Mouse (Mus musculus): ENCODE results near the gene Zfp950.
"Not testable (repeated sequence)": the region's sequence is repeated elsewhere in the genome, so short reads cannot be mapped to it uniquely, and the experiment has no call there.

The Zfp950 gene

DNA sequence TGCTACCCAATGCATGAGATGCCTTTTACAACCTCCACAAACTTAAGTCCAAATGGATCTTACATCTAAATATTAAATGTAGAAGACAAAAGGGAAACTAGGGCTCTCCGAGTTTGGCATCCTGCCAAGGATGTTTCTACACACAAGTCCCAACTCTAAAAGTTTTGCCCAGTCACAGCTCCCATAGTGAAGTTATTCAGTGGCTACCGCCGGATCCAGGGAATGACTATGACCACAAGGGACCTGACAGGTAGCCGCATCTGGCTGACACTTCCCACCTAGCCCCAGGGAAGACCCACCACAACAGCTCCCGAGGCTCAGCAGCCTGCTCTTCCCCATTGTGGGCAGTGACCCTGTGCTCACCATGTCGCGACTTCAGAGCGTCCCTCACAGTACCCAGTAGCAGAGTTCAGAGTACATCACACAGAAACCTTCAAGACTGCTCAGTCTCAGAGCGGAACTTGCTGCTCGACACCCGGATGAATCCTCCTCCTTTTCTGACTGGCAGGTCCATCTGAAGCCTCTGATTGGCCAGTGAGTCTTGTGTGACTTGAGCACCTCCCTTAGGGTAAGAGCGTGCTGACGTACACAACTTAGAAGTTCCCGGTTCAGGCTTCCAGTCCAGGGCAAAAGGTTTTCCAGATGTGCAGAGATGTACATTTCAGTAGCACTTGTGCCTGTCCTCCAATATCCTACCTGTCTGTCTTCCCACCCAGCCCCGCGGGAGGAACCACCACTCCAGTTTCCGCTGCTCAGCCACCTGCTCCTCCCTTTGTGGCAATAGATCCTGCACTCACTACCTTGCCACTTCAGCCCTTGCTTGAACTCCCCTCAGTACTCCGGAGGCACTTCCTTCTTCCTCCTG, at the start of gene Zfp950:
Gene Zfp950 (minus strand): TSS at position 499 of the 865 bp plus-strand sequence.
- peak; percentile 99 for DNase-seq (ENCODE audit: extremely low read depth, low read depth)

DNA sequence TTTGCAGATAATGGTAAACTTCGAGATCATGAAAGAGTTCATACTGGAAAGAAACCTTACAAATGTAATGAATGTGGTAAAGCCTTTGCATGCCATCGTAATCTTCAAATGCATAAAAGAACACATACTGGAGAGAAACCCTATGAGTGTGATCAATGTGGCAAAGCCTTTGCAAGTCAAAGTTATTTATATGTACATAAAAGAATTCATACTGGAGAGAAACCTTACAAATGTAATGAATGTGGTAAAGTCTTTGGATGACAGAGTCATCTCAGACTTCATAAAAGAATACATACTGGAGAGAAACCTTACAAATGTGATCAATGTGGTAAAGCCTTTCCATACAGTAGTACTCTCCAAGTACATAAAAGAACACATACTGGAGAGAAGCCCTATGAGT, 43.0 kb upstream of the Zfp950 start, which contains the start of gene Gm6020:
Gene Gm6020 (plus strand): TSS at position 301 of the 400 bp plus-strand sequence.
- not testable (repeated sequence) for DNase-seq (ENCODE audit: extremely low read depth, low read depth)

DNA sequence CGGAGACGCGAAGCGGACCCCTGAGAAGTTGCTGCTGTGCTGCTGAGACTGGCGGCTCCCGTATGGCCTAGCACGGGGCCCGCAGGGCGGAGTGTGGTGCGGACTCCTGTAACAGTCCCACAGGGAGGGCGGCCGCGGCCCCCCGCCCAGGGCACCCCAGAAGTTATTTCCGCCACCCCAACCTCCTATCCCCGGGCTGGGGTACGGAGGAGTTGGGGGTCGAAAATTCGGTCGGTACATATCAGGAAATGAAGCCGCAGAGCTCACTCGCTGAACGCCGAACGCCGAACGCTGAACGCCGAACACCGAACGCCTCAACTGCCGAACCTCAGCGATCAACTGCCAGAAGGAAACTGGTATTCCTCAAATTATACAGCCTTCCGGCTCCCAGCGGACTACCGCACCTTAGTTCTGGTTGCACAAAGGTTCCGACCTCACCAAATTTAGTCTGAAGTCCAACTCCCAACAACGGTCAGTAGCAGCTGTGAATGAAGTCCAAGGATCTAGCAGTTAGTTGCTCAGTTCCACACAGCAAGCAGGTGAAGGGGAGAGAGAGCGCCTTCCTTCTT, 35.2 kb upstream of the Zfp950 start, which contains the start of gene Gm7102:
Gene Gm7102 (minus strand): TSS at position 554 of the 569 bp plus-strand sequence.
- no peak for DNase-seq (ENCODE audit: extremely low read depth, low read depth)

DNA sequence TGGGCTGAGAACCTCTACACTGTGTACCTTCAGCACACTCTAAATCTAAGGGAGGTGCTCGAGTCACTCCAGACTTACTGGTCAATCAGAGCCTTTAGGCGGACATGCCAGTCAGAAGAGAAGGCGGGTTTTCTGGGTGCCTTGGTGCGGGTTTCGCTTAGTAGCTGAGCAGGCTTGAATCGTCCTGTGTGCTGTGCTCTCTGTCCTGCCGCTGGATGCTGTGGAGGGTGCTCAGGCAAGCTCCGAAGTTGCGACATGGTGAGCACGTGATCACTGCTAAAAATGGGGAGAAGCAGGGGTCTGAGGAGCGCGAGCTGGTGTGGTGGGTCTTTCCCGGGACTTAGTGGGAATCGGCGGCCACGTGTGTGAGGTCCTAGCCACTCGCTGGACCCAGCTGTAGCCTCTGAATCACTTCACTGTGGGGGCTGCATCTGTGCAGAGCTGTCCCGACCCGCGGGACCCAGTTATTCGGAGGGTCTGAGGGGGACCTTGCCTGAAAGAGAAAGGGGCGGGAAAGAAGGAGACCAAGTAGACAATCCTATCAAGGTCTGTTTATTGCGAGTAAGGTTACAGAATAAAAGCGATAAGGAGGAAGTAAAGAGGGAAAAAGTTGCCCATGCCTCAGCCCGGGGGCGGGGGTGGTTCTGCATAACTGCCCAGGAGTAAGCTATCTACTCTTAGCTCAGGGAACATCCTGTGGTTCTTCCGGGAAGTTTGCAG, 11.2 kb upstream of the Zfp950 start:
- no peak for DNase-seq (ENCODE audit: extremely low read depth, low read depth)

DNA sequence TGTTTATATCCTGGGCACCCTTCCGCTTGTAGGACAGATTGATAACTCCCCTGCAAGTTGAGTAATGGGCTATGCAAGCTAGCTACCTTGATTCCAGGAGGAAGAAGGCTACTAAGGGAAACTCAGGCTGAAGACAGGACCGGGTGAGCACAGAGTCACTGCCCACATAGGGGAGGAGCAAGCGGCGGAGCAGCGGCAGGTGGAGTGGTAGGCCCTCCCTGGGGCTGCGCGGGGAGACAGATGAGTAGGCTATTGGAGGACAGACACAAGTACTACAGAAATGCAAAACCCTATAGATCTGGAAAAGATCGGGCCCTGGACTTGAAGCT, 10.7 kb upstream of the Zfp950 start:
- no peak for DNase-seq (ENCODE audit: extremely low read depth, low read depth)

DNA sequence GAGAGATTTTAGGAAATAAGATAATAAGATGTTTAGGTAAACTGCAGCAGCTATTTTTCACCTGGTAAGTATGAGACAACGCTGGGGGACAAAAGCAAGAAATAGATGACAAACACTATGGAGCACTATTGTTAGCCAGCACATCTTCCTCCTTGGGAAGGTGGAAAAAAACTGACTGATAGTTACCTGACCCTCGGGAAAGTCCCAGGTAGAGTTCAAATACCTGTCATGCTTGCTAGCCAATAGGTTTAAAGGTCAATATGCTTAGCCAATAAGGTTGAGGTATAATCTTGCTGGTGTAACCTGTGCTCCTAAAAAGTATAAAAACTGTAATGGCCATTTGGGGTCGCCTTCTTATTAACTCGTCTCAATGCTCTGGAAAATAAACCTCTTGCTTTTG, 659 bp upstream of the Zfp950 start:
- no peak for DNase-seq (ENCODE audit: extremely low read depth, low read depth)

DNA sequence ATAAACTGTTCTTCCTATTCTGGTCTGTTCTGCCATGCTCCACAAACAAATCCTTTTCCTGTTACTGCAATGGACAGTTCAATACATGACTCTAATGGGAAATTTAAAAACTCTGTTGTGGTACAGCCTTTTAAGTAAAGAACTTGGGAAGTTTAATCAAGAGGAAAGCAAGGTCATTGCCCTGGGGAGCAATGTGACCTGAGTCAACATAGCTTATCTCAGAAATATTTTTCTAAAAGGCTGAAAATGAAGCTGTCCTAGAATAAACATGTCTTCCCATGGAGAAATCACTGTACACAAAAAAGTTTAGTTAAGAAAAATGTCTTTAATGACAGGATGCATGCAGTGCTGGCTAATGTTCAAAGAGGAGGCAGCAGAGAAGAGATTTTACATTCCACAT, 2.0 kb downstream of the Zfp950 start:
- DNase-seq (ENCODE audit: extremely low read depth, low read depth) = no peak

GRCm38 (mm10) chr19:61131096-61131495, 9.5 kb downstream of the Zfp950 start:
- no peak for DNase-seq (ENCODE audit: extremely low read depth, low read depth)

DNA sequence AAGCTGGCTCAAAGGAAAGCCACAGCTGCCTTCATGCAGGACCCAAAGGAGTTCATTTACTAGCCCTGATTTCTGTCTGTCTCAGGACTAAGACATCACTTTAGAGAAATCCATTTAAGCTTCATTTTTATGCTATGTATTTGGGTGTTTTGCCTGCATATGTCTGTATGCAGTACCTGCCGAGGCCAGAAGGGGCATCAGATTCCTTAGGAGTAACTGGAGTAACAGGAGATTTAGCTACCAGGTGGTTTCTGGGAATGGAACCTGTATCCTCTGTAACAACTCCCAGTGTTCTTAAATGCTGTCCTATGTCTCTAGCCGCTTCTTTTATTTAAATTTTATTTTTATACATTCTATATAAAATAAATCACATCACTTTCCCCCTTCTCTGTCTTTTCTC, 30.5 kb downstream of the Zfp950 start:
- DNase-seq (ENCODE audit: extremely low read depth, low read depth) = no peak

DNA sequence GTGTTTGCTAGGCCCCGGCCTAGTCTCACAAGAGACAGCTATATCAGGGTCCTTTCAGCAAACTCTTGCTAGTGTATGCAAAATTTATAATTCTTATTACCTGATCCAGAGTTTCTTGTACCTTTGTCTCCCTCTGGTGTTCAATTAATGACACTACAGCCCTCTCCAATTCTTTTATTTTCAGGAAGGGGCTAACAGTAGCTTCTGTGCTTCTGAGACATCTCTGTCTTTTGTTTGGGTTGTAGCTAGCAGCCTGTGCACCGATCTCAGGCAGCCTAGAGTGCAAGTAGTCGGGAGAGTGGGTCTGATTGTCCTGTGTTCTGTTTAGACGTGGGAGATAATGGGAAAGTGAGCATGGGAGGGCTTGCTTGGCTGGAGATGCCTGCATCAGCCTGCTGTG, 42.9 kb downstream of the Zfp950 start:
- DNase-seq (ENCODE audit: extremely low read depth, low read depth) = peak; percentile 57

GRCm38 (mm10) chr19:61096776-61097175, 43.9 kb downstream of the Zfp950 start:
- DNase-seq (ENCODE audit: extremely low read depth, low read depth) = no peak

GRCm38 (mm10) chr19:61090541-61090940, 50.1 kb downstream of the Zfp950 start:
- no peak for DNase-seq (ENCODE audit: extremely low read depth, low read depth)

DNA sequence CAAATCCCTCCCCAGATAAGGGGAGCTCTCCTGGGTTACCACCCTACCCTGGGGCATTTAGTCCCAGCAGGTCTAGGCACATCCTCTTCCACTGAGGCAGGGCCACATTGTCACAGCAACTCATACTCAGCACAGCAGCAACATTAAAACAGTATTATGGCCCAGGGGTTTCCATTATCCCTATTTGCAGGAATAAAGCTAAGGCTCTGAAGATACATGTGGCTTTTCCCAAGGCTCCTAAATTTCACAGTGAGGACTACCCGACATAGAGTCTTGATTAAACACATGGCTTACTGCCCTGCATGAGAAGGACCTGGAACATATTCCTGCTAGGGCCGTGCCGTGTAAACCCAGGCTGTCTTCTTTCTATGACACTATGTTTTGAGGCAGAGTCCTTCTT, 51.6 kb downstream of the Zfp950 start:
- DNase-seq (ENCODE audit: extremely low read depth, low read depth) = no peak

DNA sequence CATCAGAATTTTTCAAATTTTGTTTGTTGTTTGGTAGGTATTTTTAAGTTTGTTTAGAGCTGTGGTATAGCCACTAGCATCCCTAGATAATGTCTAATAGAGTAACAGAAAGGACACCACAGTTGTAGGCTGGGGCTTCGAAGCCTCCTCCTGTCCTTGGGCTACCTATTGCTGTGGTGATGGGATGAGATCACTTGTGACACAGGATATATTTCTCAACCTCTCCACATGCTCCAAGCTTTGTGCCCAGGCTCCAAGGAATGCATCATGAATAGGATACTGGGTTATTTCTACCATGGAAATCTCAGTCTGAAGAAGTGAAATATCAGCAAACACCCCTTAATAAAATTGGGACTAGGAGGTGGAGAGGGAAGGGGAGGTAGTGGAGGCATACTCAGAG, 52.9 kb downstream of the Zfp950 start:
- DNase-seq (ENCODE audit: extremely low read depth, low read depth) = no peak

- DNase-seq (ENCODE audit: extremely low read depth, low read depth) = peak; percentile 69
Observed at GRCm38 (mm10) chr19:61085217-61085616, 55.4 kb downstream of the Zfp950 start.

DNA sequence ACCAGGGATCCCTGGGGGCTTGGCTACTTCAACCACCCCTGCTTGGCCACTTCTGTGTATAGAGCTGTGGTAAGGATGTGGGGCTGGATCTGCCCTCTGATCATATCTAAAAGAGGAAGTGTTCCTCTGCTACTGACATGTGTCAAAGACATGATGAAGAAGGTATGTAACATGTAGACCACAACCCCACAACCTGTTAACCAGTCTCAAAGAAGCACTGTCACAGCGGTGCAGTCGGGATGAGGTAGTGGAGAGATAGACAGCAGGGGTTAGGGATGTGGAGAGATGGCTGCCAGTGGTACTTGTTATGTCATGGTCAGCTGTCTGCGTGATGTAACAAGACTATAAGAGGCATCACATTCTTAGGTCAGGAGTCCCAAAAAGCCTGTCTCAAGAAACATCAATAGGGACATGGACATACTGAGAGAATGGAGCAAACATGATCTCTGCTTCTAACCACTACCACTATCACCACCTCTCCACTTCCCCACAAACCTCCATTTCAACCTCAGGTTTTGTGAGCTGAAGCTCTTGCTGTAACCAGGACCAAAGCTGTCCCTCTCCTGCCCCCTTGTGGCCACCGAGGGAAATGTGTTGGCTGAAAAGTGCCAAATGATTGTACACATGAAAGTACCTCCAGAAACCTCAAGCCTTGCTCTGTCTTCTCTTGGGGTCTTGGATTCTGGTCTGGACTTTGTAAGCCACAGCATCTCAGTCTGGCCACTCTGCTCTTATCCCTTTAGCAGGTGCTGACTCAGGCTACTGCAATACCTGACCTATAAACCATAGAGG, 56.3 kb downstream of the Zfp950 start:
- DNase-seq (ENCODE audit: extremely low read depth, low read depth) = peak; percentile 95

GRCm38 (mm10) chr19:61083006-61083405, 57.6 kb downstream of the Zfp950 start:
- DNase-seq (ENCODE audit: extremely low read depth, low read depth) = no peak

- DNase-seq (ENCODE audit: extremely low read depth, low read depth) = no peak
Observed at GRCm38 (mm10) chr19:61080251-61080749, 60.3 kb downstream of the Zfp950 start.

- peak; percentile 84 for DNase-seq (ENCODE audit: extremely low read depth, low read depth)
Observed at GRCm38 (mm10) chr19:61078622-61079021, 62.0 kb downstream of the Zfp950 start.

DNA sequence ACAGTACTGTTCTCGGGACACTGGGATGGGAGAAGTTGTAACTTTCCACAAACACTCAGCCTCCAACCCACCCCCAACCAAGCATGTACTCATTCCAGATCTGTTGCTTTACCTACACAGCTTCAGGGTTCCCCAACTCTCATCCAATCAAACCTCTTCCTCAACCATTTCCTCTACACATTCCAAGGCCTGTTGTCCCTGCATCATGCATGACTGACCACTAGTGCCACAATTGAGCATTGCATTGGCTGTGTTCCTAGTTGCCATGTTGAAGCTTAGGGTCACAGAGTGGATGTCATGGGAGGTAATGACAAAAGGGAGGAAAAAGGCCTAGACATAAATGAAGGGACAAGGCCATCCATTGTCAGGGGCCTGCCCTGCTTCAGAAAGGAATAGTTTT, 75.6 kb downstream of the Zfp950 start:
- no peak for DNase-seq (ENCODE audit: extremely low read depth, low read depth)

DNA sequence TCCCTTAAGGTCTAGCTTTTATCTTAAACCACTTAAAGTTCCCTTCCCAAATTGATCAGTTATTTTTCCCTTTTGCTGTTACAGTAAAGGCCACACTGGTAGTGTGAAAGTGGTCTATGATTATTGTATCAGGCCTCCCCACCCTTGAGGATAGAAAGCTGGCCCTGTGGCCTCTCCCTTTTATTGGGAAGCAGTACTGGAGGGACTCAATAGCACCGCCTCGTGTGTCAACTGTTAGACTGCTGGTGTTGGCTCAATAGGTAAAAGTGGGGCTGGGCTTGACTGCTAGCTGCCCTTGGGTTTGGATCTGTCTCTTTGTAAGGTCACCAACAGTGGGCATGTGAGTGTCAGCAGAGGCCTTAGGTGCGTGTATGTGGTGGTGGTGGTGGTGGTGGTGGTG, 76.3 kb downstream of the Zfp950 start:
- DNase-seq (ENCODE audit: extremely low read depth, low read depth) = no peak

All from MEL-GATA-1-ER (cell line).